Mouse (Mus musculus) myocyte (in vitro differentiated cells): ENCODE measurements around the gene Stat3. TPM values are rescaled to one million over a fixed set of nuclear protein-coding genes. Genes with fewer than 3 reads are reported as not detected.
A peak's percentile ranks its signal among the peaks of the same experiment; 100 is the strongest.

Source experiments
- H3K27me3 ChIP-seq: one replicate; pipeline ENCODE4 v1.6.1; 2011; ENCODE audit not compliant: control insufficient read depth, insufficient read depth, insufficient read length
- H3K36me3 ChIP-seq: one replicate; pipeline ENCODE4 v1.6.1; 2011; ENCODE audit not compliant: control insufficient read depth, insufficient read depth
- H3K4me2 ChIP-seq: one replicate; pipeline ENCODE4 v1.6.1; 2011; ENCODE audit warnings: low read depth, control low read depth
- H3K4me3 ChIP-seq: one replicate; pipeline ENCODE4 v1.5.1; 2011; ENCODE audit warnings: mild to moderate bottlenecking, control low read depth, moderate library complexity
- H3K79me2 ChIP-seq: one replicate; pipeline ENCODE4 v1.6.1; 2011; ENCODE audit not compliant: control insufficient read depth, insufficient read depth
- H3ac ChIP-seq: one replicate; pipeline ENCODE4 v1.6.1; 2011; ENCODE audit not compliant: control insufficient read depth, insufficient read length
- CEBPB ChIP-seq: IDR thresholded peaks from 2 replicates; pipeline ENCODE4 v1.6.1; 2011; ENCODE audit warnings: mild to moderate bottlenecking, moderate library complexity; ENCODE audit not compliant: poor library complexity, insufficient read depth, severe bottlenecking
- E2F4 ChIP-seq: IDR thresholded peaks from one replicate; pipeline ENCODE4 v1.6.1; 2011; ENCODE audit warnings: mild to moderate bottlenecking, control low read depth, moderate library complexity; ENCODE audit not compliant: insufficient read depth
- MAX ChIP-seq: IDR thresholded peaks from one replicate; pipeline ENCODE4 v1.6.1; 2011; ENCODE audit warnings: low read depth, mild to moderate bottlenecking, control low read depth
- MYOD1 ChIP-seq, 3 experiments: IDR thresholded peaks; one replicate each; pipeline ENCODE4 v1.6.1; 2011; ENCODE audit warnings: control low read depth in 2 of 3, low read depth in 2 of 3, mild to moderate bottlenecking in 2 of 3, moderate library complexity in 1 of 3; ENCODE audit not compliant: insufficient read length in 2 of 3, control insufficient read depth in 1 of 3
- MYOG ChIP-seq, 3 experiments: IDR thresholded peaks; one replicate each; pipeline ENCODE4 v1.6.1; 2011; ENCODE audit warnings: control low read depth in 2 of 3, low read depth in 2 of 3, mild to moderate bottlenecking in 2 of 3; ENCODE audit not compliant: insufficient read length in 2 of 3, control insufficient read depth in 1 of 3, insufficient read depth in 1 of 3
- POLR2A ChIP-seq: IDR thresholded peaks from one replicate; pipeline ENCODE4 v1.6.1; 2011; ENCODE audit warnings: low read depth, mild to moderate bottlenecking, control low read depth, moderate library complexity; ENCODE audit not compliant: insufficient read length
- POLR2AphosphoS2 ChIP-seq: IDR thresholded peaks from one replicate; pipeline ENCODE4 v1.6.1; 2011; ENCODE audit warnings: low read depth, control low read depth; ENCODE audit not compliant: insufficient read length
- REST ChIP-seq: IDR thresholded peaks from one replicate; pipeline ENCODE4 v1.6.1; 2011; ENCODE audit warnings: mild to moderate bottlenecking, control low read depth, moderate library complexity; ENCODE audit not compliant: insufficient read depth, insufficient read length
- SRF ChIP-seq: IDR thresholded peaks from one replicate; pipeline ENCODE4 v1.6.1; 2011; ENCODE audit warnings: low read depth; ENCODE audit not compliant: control insufficient read depth, insufficient read length
- TCF12 ChIP-seq: IDR thresholded peaks from one replicate; pipeline ENCODE4 v1.6.1; 2011; ENCODE audit warnings: mild to moderate bottlenecking, control low read depth; ENCODE audit not compliant: poor library complexity, insufficient read depth, severe bottlenecking
- TCF3 ChIP-seq: IDR thresholded peaks from one replicate; pipeline ENCODE4 v1.6.1; 2011; ENCODE audit warnings: low read depth, control low read depth; ENCODE audit not compliant: insufficient read length
- USF1 ChIP-seq: IDR thresholded peaks from one replicate; pipeline ENCODE4 v1.6.1; 2011; ENCODE audit warnings: low read depth, mild to moderate bottlenecking, control low read depth, moderate library complexity
- polyA plus RNA-seq: library from polyadenylated mRNA; unstranded; fragments of >200 nt; fragmentation: generic; extraction: Trizol; gene quantifications from one replicate; pipeline ENCODE4 v1.2.1, GENCODE M21; 2012; ENCODE audit warnings: missing spikeins

The Stat3 gene
- polyA plus RNA-seq, 1 experiment, result 93.7 TPM

GRCm38 (mm10) chr11:100894146-100894918 lies 45.0 kb downstream of the Stat3 start:
- H3K79me2 ChIP-seq, result no peaks in the 10 kb centered on the region
- H3K4me2 ChIP-seq, result peak overlapping the region; percentile 50
- no peak overlapping the region for H3ac ChIP-seq
- H3K27me3 ChIP-seq, result no peaks in the 10 kb centered on the region
- H3K4me3 ChIP-seq, result no peak overlapping the region
- H3K36me3 ChIP-seq, result peaks cover 66% of the 10 kb centered on the region
- TF ChIP-seq TCF3 (peak; percentile 93), E2F4 (no peak), MYOD1 (IDR thresholded peaks at IDR 0.05; ENCODE audit: control insufficient read depth in 1 of 3, insufficient read length in 2 of 3, low read depth in 2 of 3) (peak; percentile 56 to 97 (median 96)), POLR2A (no peak), MYOG (IDR thresholded peaks at IDR 0.05; ENCODE audit: control insufficient read depth in 1 of 3, insufficient read depth in 1 of 3, insufficient read length in 2 of 3, low read depth in 2 of 3) (peak; percentile 93 to 98 (median 98)), TCF12 (peak; percentile 95), SRF (peak; percentile 43)

GRCm38 (mm10) chr11:100893482-100893881 lies 45.9 kb downstream of the Stat3 start:
- peaks cover 63% of the 10 kb centered on the region for H3K36me3 ChIP-seq
- H3K4me3 ChIP-seq, result no peak overlapping the region
- no peak for TF ChIP-seq TCF3
- peak; percentile 44 for TF ChIP-seq POLR2AphosphoS2
- peak in 1 of 3 experiments; percentile 8 for TF ChIP-seq MYOG (IDR thresholded peaks at IDR 0.05; ENCODE audit: control insufficient read depth in 1 of 3, insufficient read depth in 1 of 3, insufficient read length in 2 of 3, low read depth in 2 of 3)
- H3K27me3 ChIP-seq, result no peaks in the 10 kb centered on the region
- H3K4me2 ChIP-seq, result peak overlapping the region; percentile 50
- H3ac ChIP-seq, result no peak overlapping the region
- H3K79me2 ChIP-seq, result no peaks in the 10 kb centered on the region

- no peak overlapping the region for H3K4me2 ChIP-seq
- TF ChIP-seq CEBPB (no peak), POLR2A (no peak), TCF3 (no peak), MAX (no peak), MYOG (IDR thresholded peaks at IDR 0.05; ENCODE audit: control insufficient read depth in 1 of 3, insufficient read depth in 1 of 3, insufficient read length in 2 of 3, low read depth in 2 of 3) (no peak), USF1 (no peak), REST (no peak), E2F4 (no peak), POLR2AphosphoS2 (no peak), SRF (no peak), TCF12 (no peak)
- H3K27me3 ChIP-seq, result no peaks in the 10 kb centered on the region
- H3ac ChIP-seq, result no peak overlapping the region
- peaks cover 54% of the 10 kb centered on the region for H3K36me3 ChIP-seq
- no peak overlapping the region for H3K4me3 ChIP-seq
- H3K79me2 ChIP-seq, result no peaks in the 10 kb centered on the region
Measured at GRCm38 (mm10) chr11:100892435-100892834, 46.9 kb downstream of the Stat3 start.

- Histone ChIP-seq H3K27me3 (no peaks in the 10 kb centered on the region), H3K4me2 (no peak overlapping the region), H3K79me2 (no peaks in the 10 kb centered on the region), H3K4me3 (no peak overlapping the region), H3K36me3 (peaks cover 50% of the 10 kb centered on the region), H3ac (no peak overlapping the region)
- TF ChIP-seq CEBPB (no peak), MYOG (IDR thresholded peaks at IDR 0.05; ENCODE audit: control insufficient read depth in 1 of 3, insufficient read depth in 1 of 3, insufficient read length in 2 of 3, low read depth in 2 of 3) (no peak), USF1 (no peak), MAX (no peak), TCF3 (no peak), REST (no peak), TCF12 (no peak), POLR2A (no peak), E2F4 (no peak), SRF (no peak), POLR2AphosphoS2 (no peak), MYOD1 (IDR thresholded peaks at IDR 0.05; ENCODE audit: control insufficient read depth in 1 of 3, insufficient read length in 2 of 3, low read depth in 2 of 3) (no peak)
Measured at GRCm38 (mm10) chr11:100891256-100892123, 47.9 kb downstream of the Stat3 start.
